Mouse (Mus musculus) layer of hippocampus, adult 2 months (tissue): ENCODE data around the gene Fryl. TPM values are rescaled to one million over a fixed set of nuclear protein-coding genes. Genes with fewer than 3 reads are reported as not detected.
"Not testable (repeated sequence)": the region's sequence is repeated elsewhere in the genome, so short reads cannot be mapped to it uniquely, and the experiment has no call there.

ENCODE experiments used
- DNase-seq, 2 experiments: peaks; one replicate each; pipeline ENCODE4 v3.0.0; 2022; ENCODE audit warnings: low spot score in 2 of 2
- H3K27ac ChIP-seq: fragments of 200-600 bp; 2 replicates; pipeline ENCODE4 v1.8.1; 2022
- H3K4me3 ChIP-seq: fragments of 200-600 bp; 2 replicates; pipeline ENCODE4 v1.8.1; 2022; ENCODE audit warnings: mild to moderate bottlenecking
- CTCF ChIP-seq: fragments of 200-600 bp; conservative IDR thresholded peaks from 2 replicates; pipeline ENCODE4 v1.8.1; 2022; ENCODE audit warnings: antibody characterized with exemption, mild to moderate bottlenecking, moderate library complexity
- total RNA-seq, 2 experiments: library from RNA; stranded (reverse); gene quantifications; 2 replicates each; pipeline ENCODE4 v1.2.3; 2021

Fryl gene
- total RNA-seq, 2 experiments from 2014 or later: 66.0 to 81.4 TPM

DNA sequence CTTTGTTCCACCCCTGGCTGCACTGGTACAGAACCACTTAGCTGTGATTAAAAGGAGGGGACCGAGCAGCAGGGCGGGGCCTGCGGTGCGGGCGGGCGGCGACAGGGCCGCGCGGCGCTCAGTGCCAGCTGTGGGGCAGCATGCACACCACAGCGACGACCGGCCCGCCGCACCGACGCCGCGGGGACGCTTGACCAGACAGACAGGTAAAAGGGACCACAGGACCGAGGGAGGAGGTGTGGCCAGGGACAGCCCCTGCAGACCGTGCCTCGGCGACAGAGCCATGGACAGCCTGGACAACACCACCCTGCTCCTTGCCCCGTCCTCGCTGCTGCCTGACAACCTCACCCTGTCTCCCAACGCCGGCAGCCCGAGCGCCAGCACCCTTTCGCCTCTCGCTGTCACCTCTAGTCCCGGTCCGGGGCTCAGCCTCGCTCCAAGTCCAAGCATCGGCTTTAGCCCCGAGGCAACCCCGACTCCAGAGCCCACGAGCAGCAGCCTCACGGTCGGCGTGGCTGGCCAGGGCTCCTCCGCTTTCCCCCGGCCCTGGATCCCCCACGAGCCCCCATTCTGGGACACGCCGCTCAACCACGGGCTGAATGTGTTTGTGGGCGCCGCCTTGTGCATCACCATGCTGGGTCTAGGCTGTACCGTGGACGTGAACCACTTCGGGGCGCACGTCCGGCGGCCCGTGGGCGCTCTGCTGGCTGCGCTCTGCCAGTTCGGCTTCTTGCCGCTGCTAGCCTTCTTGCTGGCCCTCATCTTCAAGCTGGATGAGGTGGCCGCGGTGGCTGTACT, 249.4 kb downstream of the Fryl start, which contains the start of gene Slc10a4:
Gene Slc10a4 (plus strand): TSS at position 100 of the 798 bp plus-strand sequence.
- Histone ChIP-seq H3K27ac (no peak within 1 kb of the TSS), H3K4me3 (peak within 1 kb of the TSS; percentile 42)
- DNase-seq: no peak
- no peak for TF ChIP-seq CTCF

DNA sequence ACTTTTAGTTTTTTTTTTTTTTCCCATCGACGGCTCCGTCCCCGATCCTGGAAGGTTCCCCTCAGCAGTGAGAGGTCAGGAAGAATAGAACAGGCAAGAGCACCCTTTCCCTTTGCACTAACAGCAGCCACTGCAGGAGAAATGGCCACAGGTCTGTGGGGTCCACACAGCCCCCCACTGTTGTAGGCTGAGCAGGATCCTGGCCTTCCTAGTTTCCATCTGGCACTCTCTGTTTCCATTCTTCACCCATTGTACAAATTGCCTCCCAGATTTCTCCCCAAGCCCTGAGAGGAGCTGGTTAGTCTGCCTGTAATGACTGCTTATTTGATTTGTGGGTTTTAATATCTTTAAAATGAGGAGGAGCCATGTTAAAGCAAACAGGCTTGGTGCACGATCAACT, 252.4 kb downstream of the Fryl start:
- DNase-seq: no peak
- TF ChIP-seq CTCF: no peak
- H3K4me3 ChIP-seq: no peak overlapping the region
- no peak overlapping the region for H3K27ac ChIP-seq

DNA sequence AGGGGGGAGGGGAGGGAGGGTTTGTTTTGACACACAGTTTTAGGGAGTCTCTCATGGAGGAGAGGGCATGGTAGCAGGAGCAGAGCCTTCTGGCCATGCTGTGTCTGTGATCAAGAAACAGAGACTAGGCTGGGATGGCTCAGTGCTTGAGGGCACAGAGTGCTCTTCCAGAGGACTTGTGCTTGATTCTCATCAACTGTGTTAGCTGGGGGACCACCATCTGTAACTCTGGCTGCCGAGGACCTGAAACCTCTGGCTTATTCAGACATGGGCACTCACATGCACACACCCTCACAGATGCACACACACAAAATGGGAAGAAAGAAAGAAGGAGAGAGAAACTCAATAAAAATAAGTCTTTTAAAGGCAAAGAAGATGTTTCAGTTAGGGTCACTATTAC, 257.9 kb downstream of the Fryl start:
- not testable (repeated sequence) for H3K27ac ChIP-seq, H3K4me3 ChIP-seq, DNase-seq

DNA sequence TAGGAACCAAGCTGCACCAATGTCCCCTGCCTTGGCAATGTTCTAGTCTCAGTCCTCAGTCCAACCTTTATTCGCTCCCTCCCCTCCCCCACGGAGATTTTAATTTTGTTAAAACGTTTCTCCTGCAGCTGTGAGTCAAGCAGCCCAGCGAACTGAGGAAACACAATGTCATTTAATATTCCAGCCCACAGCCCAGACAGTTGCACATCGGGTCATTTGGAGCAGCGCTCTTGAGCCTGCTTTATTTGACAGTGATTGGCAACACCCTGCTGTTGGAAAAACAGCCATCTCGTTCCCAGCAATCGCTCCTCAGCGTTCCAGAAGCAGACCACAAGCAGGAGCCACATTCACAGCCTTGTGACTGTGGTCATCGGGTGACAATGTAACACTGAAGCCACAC, 261.0 kb downstream of the Fryl start:
- TF ChIP-seq CTCF: no peak
- DNase-seq: no peak
- Histone ChIP-seq H3K4me3 (no peak overlapping the region), H3K27ac (no peak overlapping the region)

DNA sequence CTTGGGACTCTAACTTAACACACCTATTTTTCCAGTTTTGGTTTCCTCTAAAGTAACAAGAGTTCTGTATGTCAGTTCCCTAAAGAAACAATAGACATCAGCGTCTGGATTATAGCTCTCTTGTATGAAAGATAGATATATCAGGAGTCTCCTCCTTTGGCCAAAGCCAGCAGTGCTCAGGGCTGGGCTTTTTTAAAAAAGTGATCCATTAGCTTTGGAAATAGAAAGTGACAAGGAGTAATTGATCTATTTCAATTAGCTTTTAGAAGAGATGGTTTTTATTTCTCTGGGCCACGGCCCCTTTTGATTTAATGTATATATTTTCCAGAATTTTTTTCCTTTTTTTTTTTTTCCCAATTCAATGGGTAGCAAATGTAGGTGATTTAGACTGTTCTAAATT, 261.5 kb downstream of the Fryl start:
- no peak overlapping the region for H3K27ac ChIP-seq
- DNase-seq: no peak
- H3K4me3 ChIP-seq: no peak overlapping the region
- no peak for TF ChIP-seq CTCF

DNA sequence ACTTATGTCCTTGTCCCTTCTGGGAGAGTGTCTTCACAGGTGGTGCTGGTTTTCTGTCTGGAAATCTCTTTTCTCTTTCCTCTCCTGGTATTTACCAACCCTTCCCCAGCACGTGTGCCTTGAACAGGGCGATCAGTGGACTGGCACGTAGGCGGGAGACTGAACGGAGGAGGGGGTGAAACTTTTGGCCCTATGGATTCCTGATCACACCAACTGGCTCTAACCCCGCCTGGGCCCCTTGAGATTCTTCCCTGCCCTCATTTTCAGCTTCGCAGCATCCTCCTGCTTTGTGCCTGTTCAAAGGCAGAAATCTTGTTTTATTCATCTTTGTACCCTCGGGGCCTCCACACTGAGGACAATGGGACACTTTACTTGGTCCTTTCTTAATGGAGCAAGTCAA, 262.0 kb downstream of the Fryl start:
- Histone ChIP-seq H3K27ac (no peak overlapping the region), H3K4me3 (no peak overlapping the region)
- no peak for TF ChIP-seq CTCF
- DNase-seq: no peak

DNA sequence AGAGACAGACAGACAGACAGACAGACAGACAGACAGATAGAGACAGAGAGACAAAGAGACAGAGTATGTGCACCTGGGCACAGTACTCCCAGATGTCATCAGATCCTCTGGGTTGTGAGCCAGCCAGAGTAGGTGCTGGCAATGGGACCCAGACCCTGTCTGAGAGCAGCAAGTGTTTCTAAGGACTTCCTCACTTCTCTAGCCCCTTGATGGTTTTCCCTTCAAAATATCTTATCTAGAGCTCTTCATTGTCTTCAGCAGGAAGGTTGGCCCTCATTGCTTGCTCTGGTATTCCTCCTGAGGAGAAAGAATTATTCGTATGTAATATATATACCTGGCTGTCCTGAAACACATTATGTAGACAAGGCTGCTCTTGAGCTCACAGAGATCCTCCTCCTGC, 263.9 kb downstream of the Fryl start:
- TF ChIP-seq CTCF: no peak
- Histone ChIP-seq H3K27ac (no peak overlapping the region), H3K4me3 (no peak overlapping the region)
- no peak for DNase-seq

DNA sequence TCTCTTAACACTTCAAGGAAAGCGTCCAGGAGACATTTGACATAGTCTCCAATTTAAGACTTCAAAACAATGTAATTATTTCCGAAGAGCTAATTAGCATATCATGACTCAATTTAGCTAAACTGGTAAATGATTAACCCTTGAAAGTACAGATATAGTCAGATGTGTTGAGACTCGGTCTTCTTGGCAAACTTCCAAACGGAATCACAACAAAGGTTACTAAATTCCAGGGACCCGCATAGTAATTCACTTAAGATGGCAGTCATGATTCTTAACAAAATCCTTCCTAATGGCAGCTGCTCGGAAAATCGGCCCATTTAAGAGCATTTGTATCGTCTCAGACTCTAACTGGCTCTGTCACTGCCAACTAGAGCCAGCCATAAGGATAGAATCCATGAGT, 266.7 kb downstream of the Fryl start:
- H3K4me3 ChIP-seq: no peak overlapping the region
- no peak for TF ChIP-seq CTCF
- no peak overlapping the region for H3K27ac ChIP-seq
- no peak for DNase-seq

DNA sequence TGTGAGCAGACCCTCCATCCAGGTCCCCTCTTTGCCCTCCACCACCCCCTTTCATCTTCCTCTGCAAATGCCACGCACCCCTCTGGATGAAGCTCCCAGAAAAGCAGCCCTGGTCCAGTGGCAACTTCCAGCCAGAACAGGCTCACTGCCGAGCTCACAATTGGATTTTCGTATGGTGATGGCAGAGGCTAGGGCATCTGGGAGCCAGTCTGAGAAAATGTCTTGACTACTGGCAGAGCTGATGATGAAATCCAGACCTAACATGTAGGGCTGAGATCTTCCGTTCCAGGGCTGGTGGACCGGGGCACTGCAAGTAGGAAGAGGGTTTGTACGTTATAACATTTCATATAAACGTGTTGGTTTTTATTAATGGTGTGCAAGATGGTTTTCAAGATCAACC, 268.6 kb downstream of the Fryl start:
- H3K4me3 ChIP-seq: no peak overlapping the region
- H3K27ac ChIP-seq: no peak overlapping the region
- no peak for DNase-seq
- TF ChIP-seq CTCF: no peak

DNA sequence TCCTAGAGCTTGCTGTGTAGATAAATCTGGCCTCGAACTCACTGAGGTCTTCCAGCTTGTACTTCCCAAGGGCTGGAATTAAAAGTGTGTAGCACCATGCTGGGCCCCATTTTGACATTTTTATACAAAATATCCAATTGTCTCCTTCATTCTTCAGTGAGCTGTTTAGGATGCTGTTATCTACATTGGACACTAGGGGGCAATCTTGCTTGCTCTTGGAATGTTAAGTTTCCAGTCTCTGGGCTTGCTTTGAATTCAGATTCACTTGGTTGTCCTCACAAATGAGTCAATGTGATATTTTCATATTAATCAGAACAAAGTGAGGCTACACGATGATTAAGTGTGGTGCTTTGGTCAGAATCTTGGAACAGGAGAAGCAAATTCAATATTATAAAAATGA, 272.3 kb downstream of the Fryl start:
- DNase-seq: peak; percentile 45 to 56
- TF ChIP-seq CTCF: peak; percentile 97
- Histone ChIP-seq H3K27ac (no peak overlapping the region), H3K4me3 (no peak overlapping the region)

DNA sequence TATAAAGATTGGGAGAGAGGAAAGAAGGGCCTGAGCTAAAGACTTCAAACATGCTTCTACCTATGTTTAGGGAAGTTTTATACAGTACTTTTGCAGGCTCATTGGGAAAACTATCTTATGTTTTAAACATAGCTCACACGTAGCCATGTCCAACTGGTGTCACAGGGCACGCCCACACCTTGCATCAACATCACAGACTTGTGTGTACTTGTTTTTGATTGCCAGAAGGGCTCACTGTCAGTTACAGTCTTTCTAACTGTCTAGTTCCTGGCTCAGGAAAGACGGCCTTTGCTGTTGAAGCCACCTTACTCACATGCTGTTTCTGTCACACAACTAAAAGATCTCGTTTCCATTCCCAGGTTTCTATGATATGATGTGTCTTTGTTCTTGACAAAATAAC, 279.9 kb downstream of the Fryl start:
- no peak for TF ChIP-seq CTCF

DNA sequence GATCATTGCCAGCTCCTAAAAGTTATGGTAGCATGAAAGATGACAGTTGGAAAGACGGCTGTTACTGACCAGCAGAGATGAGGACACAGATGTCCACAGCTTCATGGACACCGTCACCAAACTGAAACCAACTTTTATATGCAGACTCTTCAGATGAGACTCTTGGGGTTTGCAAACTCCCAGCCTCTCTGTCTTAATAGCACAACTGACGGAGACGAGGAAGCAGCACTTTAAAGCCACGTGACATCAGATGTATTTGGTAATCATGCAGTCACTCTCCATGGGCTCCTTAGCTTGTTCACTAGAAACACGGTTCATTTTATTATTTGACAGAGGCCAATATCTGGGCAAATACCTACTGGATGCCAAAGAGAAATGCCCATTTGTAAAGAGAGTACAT, 280.4 kb downstream of the Fryl start:
- H3K4me3 ChIP-seq: no peak overlapping the region
- DNase-seq: no peak
- no peak overlapping the region for H3K27ac ChIP-seq
- no peak for TF ChIP-seq CTCF

More for the DNA sequence above, 279.9 kb downstream of the Fryl start:
- H3K27ac ChIP-seq: no peak overlapping the region
- H3K4me3 ChIP-seq: no peak overlapping the region
- no peak for DNase-seq

DNA sequence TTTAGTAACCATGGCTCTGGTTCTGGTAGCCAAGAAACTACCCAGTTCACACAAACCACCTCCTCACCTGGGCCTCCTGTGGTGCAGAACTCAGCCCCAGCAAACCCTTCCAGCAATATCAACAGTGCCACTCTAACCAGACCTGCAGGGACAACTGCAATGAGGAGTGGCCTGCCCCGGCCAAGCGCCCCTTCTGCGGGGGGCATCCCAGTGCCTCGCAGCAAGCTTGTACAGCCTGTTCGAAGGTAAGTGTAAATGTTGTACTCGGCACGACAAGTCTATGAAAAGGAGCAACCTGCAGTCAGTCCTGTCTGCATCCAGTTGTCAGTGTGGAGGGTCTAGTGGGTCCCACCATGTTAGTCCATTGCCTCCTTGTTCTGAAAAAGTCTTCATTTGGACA, 281.8 kb downstream of the Fryl start, which contains the start of gene Gm10135:
Gene Gm10135 (minus strand): TSS at position 101 of the 400 bp plus-strand sequence.
- TF ChIP-seq CTCF: no peak
- Histone ChIP-seq H3K27ac (no peak within 1 kb of the TSS), H3K4me3 (no peak within 1 kb of the TSS)
- no peak for DNase-seq

DNA sequence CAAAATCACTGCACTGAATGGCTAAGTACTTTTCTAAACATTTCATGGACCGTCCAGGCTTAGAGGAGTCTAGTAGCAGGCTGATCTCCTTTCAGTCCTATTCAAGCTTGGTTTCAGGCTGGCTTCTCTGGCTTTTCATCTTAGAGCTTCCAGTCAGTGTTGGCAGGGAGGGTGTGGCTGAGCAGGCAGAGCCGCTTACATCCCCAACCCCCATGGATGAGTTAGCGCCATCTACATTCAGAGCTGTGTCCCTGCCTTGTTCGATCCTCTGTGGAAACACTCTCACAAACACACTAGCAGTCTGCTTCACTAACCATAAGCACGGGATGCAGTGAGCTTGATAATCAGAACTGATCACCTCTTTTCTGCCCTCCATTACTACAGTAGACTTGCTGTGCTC, 283.5 kb downstream of the Fryl start:
- TF ChIP-seq CTCF: peak; percentile 43
- H3K4me3 ChIP-seq: no peak overlapping the region
- no peak for DNase-seq
- no peak overlapping the region for H3K27ac ChIP-seq

DNA sequence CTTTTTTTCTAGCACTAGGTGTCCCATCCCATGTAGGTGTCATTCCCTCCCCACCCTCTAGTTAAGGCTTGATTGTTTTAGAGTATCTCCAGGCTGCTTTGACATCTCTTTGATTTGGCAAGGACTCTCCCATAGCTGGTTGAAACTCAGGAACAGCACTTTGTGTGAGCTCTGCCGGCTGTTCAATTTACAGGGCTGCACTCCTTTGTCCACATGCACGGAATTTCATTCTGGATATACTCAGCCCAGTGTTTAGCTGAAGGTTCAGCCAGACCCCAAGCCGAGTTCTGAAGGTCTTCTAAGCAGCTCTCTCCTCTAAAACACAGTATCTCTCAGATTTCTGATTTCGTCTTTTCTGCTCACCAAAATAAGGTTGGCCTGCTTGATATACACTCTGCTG, 284.0 kb downstream of the Fryl start:
- TF ChIP-seq CTCF: no peak
- no peak overlapping the region for H3K4me3 ChIP-seq
- H3K27ac ChIP-seq: no peak overlapping the region
- DNase-seq: no peak

Other genes starting within 250 kb of the Fryl start
- under 1 TPM; 0.23 to 0.86 TPM for gene Slc10a4, start 249.7 kb downstream of the Fryl start, total RNA-seq
- gene Ociad1, start 36.2 kb upstream of the Fryl start, total RNA-seq: 100 to 1,000 TPM; 463 to 472 TPM
- 100 to 1,000 TPM; 125 to 147 TPM for gene Ociad2, start 84.4 kb upstream of the Fryl start, total RNA-seq
- gene Cwh43, start 149.5 kb upstream of the Fryl start, total RNA-seq: under 1 TPM; 0.56 to 0.86 TPM
- 100 to 1,000 TPM; 124 to 132 TPM for gene Dcun1d4, start 224.4 kb upstream of the Fryl start, total RNA-seq